Mouse (Mus musculus) embryo, embryonic 11.5 days (tissue): ENCODE measurements around the gene Cort.

Experiments
- DNase-seq: peaks from one replicate; pipeline ENCODE4 v3.0.0-alpha.2; 2012; ENCODE audit warnings: low read depth, low spot score

Cort gene

DNA sequence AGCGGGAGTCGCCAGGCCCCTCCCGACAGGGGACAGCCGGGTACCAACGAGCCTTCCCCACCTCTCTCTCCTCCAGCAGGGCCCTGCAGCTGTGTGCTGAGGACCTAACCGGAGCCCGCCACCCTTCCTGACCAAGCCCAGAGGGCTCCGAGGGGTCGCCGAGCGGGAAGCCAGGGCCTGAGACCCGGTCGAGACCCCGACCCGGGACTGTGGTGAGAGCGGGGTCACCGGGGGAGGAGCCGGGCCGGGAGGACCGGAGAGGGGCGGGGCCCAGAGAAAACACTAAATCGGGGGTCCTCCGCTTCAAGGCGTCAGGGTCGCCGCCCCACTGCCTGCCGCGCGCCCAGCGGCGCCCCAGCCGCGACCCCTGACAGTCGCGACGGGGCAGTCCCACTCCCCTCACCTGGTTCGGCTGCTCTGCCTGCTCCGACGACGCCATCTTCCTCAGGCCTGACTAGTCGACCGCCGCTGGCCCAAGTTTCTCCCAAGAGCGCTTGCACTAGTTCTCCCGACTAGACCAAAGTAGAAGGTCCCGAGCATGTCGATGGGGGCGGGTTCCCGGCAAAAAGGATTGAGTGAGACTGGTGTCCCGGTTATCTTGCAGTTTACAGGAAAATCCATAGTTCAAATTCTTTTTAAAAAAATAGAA, 27.1 kb downstream of the Cort start, which contains the start of gene Pex14:
TSS of gene Pex14 (minus strand) at position 508 of the 649 bp plus-strand sequence.
- peak; percentile 79 for DNase-seq

- no peak for DNase-seq
These were observed 28.0 kb downstream of the Cort start for GRCm38 (mm10) chr4:149098571-149098970.

GRCm38 (mm10) chr4:149097956-149098355, 28.6 kb downstream of the Cort start:
- no peak for DNase-seq

GRCm38 (mm10) chr4:149091364-149091763, 35.2 kb downstream of the Cort start:
- no peak for DNase-seq

- DNase-seq: no peak
These were observed 41.2 kb downstream of the Cort start for GRCm38 (mm10) chr4:149085381-149085780.

GRCm38 (mm10) chr4:149081528-149081927, 45.0 kb downstream of the Cort start:
- no peak for DNase-seq

DNA sequence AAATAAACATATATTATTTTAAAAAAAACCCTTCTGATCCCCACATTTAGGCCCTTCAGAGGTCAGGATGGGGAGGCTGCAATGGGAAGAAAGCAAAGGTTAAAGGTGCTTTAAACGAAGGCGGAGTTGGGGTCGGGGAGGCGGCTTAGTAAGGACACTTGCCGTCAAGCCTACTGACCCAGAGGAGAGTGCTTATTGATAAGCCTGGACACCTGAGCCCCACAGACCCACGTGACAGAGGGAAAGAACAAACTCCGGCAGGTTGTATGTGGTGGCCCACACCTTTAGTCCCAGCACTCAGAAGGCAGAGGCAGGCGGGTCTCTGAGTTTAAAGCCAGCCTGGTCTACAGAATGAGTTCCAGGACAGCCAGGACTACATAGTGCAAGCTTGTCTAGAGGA, 46.5 kb downstream of the Cort start:
- DNase-seq: no peak

DNA sequence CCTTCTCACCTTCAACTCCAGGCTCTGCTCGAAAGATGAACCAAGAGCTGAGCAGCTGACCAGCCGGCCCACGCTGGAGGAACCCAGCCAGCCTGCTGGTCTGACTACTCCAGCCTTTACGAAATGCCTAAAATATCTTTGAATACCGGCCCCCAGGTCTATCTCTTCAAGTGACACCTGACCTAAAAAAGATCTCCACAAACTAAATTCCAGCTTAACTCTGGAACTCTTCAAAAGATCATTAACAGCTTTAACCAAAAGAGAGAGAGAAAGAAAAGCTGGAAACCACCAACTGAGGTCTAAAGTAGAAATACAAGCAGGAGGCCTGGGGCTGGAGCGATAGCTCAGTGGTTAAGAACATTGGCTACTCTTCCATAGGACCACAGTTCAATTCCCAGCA, 46.9 kb downstream of the Cort start:
- DNase-seq: no peak

GRCm38 (mm10) chr4:149078261-149078660, 48.3 kb downstream of the Cort start:
- DNase-seq: no peak

- DNase-seq: peak; percentile 64
These were observed 50.5 kb downstream of the Cort start for GRCm38 (mm10) chr4:149075871-149076575.

DNA sequence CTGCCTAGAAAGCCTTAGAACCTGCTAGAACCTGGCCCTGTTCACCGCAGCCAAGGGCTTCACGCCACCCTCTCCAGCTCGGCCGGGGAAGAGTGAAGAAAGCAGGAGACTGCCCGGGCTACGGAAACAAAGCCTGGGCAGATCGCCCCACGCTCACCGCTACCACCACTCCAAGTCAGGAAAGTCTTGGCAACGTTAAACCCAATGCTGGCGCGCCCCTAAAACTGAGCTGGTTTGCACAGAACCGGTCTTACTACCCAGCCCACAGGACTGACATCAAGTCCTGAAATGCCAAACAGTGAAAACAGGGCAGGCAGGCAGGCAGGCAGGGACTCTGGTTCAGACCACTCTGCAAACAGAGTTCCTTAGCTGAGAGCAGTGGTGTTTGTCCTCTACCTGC, 51.5 kb downstream of the Cort start:
- DNase-seq: no peak
